Mouse (Mus musculus): ENCODE measurements at regions not wholly inside any gene's neighbourhood (a gene's known extent, or its start where the extent isn't known, plus 50 kb on each side); places are given as distances from the start of the nearest gene placed in this dataset.

DNA sequence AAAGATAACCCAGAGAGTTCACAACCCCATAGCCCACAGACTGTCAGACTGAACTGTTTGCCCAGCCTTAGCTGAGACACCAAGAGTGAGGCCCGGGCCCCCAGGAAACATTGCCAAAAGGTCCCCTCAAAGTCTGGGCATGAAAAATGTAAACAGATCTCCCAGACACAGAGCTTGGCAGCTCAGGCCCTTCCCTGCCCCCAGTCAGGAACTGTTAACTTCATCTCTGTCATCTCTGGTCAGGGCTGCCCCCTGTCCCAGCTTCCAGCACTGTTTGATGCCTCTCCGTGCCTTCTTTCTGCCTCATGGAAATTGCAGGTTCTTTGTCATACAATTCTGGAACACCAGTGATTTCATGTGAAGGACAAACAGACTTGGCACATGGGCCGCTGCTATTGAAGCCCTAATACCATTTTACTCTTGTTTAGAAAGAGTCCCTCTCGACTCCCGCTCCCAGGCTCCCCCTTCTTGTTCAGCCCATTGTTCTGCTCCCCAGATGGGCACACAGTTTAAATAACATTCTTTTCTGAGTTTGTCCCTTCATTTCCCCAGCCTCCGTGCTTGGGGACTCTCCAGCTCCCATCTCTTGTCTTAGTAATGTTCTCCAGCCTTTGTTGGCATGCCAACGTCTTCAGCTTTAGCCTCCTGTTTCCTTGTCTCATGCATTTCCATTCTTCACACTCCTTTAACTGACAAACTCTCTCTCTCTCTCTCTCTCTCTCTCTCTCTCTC is 100.4 kb upstream of the Ranbp3l start:
- TF ChIP-seq CTCF (IDR thresholded peaks at IDR 0.05; ENCODE audit: borderline replicate concordance, insufficient read depth, low read depth, low read length) (no peak), POLR2A (IDR thresholded peaks at IDR 0.05; ENCODE audit: borderline replicate concordance, insufficient read depth, low read length) (no peak)
